Mouse (Mus musculus) thymus, postnatal 0 days (tissue): ENCODE measurements around the gene Cst3. TPM values are rescaled to one million over a fixed set of nuclear protein-coding genes. Genes with fewer than 3 reads are reported as not detected.
A peak's percentile ranks its signal among the peaks of the same experiment; 100 is the strongest.

Experiments
- DNase-seq: peaks from one replicate; pipeline ENCODE4 v3.0.0-alpha.2; 2015; ENCODE audit warnings: low spot score
- polyA plus RNA-seq: library from polyadenylated mRNA; unstranded; fragments of >200 nt; fragmentation: Nextera tagmentation; extraction: Ambion mirVana; gene quantifications from 2 replicates; pipeline ENCODE4 v1.2.1, GENCODE M21; 2015

Gene Cst3
- 603 and 634 TPM in 2 replicates for polyA plus RNA-seq

GRCm38 (mm10) chr2:148875335-148875811 is at the start of gene Cst3:
Cst3 (minus strand) TSS chr2:148875692.
- DNase-seq = peak; percentile 83

GRCm38 (mm10) chr2:148902286-148902685 is 26.8 kb upstream of the Cst3 start:
- peak; percentile 61 for DNase-seq

- DNase-seq = no peak
Observed at GRCm38 (mm10) chr2:148900305-148900704, 24.8 kb upstream of the Cst3 start.

GRCm38 (mm10) chr2:148896219-148896618 is 20.7 kb upstream of the Cst3 start:
- no peak for DNase-seq

GRCm38 (mm10) chr2:148893107-148893506 is 17.6 kb upstream of the Cst3 start:
- DNase-seq = no peak

- DNase-seq = no peak
Observed at GRCm38 (mm10) chr2:148890021-148890851, 14.7 kb upstream of the Cst3 start.

- no peak for DNase-seq
Observed at GRCm38 (mm10) chr2:148889331-148890010, 14.0 kb upstream of the Cst3 start.

GRCm38 (mm10) chr2:148888872-148889271 is 13.4 kb upstream of the Cst3 start:
- DNase-seq = no peak

GRCm38 (mm10) chr2:148884738-148885137 is 9.2 kb upstream of the Cst3 start:
- DNase-seq = no peak

- DNase-seq = no peak
Observed at GRCm38 (mm10) chr2:148879199-148879598, 3.7 kb upstream of the Cst3 start.

GRCm38 (mm10) chr2:148878641-148879130 is 3.2 kb upstream of the Cst3 start:
- no peak for DNase-seq

- DNase-seq = no peak
Observed at GRCm38 (mm10) chr2:148877016-148877770, 1.7 kb upstream of the Cst3 start.

- DNase-seq = peak; percentile 56
Observed at GRCm38 (mm10) chr2:148874617-148875334, 716 bp downstream of the Cst3 start.

GRCm38 (mm10) chr2:148874224-148874616 is 1.3 kb downstream of the Cst3 start:
- DNase-seq = no peak

- DNase-seq = no peak
Observed at GRCm38 (mm10) chr2:148872860-148873259, 2.6 kb downstream of the Cst3 start.

GRCm38 (mm10) chr2:148870526-148870925 is 5.0 kb downstream of the Cst3 start:
- DNase-seq = no peak

GRCm38 (mm10) chr2:148868959-148869358 is 6.5 kb downstream of the Cst3 start:
- DNase-seq = no peak

GRCm38 (mm10) chr2:148864966-148865365 is 10.5 kb downstream of the Cst3 start, which contains the start of gene 9230104L09Rik:
9230104L09Rik (minus strand) TSS chr2:148865038.
- no peak for DNase-seq

- no peak for DNase-seq
Observed at GRCm38 (mm10) chr2:148861693-148862092, 13.8 kb downstream of the Cst3 start.

GRCm38 (mm10) chr2:148860993-148861392 is 14.5 kb downstream of the Cst3 start:
- no peak for DNase-seq

GRCm38 (mm10) chr2:148857506-148857905 is 18.0 kb downstream of the Cst3 start:
- DNase-seq = no peak
